Mouse (Mus musculus) hindbrain, embryonic 12.5 days (tissue): Measurements from ENCODE around the gene Cd68. TPM values are rescaled to one million over a fixed set of nuclear protein-coding genes. Genes with fewer than 3 reads are reported as not detected.
A peak's percentile ranks its signal among the peaks of the same experiment; 100 is the strongest.

ENCODE experiments used
- ATAC-seq: fragments of 200-750 bp; cut with Nextera tagmentation; 2 replicates; pipeline ENCODE4 v1.8.0; 2017; ENCODE audit warnings: moderate TSS enrichment; ENCODE audit not compliant: low FRiP score
- H3K27ac ChIP-seq: fragments of 300-500 bp; sonication (generic); 2 replicates; pipeline ENCODE4 v1.5.1; 2016; ENCODE audit warnings: mild to moderate bottlenecking
- H3K27me3 ChIP-seq: fragments of 300-500 bp; sonication (generic); 2 replicates; pipeline ENCODE4 v1.6.1; 2016; ENCODE audit warnings: mild to moderate bottlenecking
- H3K36me3 ChIP-seq: fragments of 300-500 bp; sonication (generic); 2 replicates; pipeline ENCODE4 v1.6.1; 2016; ENCODE audit warnings: mild to moderate bottlenecking
- H3K4me1 ChIP-seq: fragments of 300-500 bp; sonication (generic); 2 replicates; pipeline ENCODE4 v1.6.1; 2016
- H3K4me2 ChIP-seq: fragments of 300-500 bp; sonication (generic); replicated peaks from 2 replicates; pipeline ENCODE4 v1.6.1; 2016; ENCODE audit warnings: mild to moderate bottlenecking
- H3K4me3 ChIP-seq: fragments of 300-500 bp; sonication (generic); 2 replicates; pipeline ENCODE4 v1.5.1; 2016; ENCODE audit warnings: mild to moderate bottlenecking
- H3K9ac ChIP-seq: fragments of 300-500 bp; sonication (generic); 2 replicates; pipeline ENCODE4 v1.6.1; 2016; ENCODE audit warnings: mild to moderate bottlenecking, moderate library complexity
- H3K9me3 ChIP-seq: fragments of 300-500 bp; sonication (generic); replicated peaks from 2 replicates; pipeline ENCODE4 v1.6.1; 2016; ENCODE audit warnings: mild to moderate bottlenecking
- WGBS: fragments of 180-500 bp; shearing (Covaris S2); methylation state at CpG from one replicate; pipeline ENCODE4 v1.1.7; 2016; 5-methylcytosine and 5-hydroxymethylcytosine counted together
- polyA plus RNA-seq: library from polyadenylated mRNA; unstranded; fragments of >200 nt; fragmentation: Nextera tagmentation; extraction: Ambion mirVana; gene quantifications from 2 replicates; pipeline ENCODE4 v1.2.1, GENCODE M21; 2016

Gene Cd68
- polyA plus RNA-seq, 1 experiment from 2014 or later = 8.2 TPM

DNA sequence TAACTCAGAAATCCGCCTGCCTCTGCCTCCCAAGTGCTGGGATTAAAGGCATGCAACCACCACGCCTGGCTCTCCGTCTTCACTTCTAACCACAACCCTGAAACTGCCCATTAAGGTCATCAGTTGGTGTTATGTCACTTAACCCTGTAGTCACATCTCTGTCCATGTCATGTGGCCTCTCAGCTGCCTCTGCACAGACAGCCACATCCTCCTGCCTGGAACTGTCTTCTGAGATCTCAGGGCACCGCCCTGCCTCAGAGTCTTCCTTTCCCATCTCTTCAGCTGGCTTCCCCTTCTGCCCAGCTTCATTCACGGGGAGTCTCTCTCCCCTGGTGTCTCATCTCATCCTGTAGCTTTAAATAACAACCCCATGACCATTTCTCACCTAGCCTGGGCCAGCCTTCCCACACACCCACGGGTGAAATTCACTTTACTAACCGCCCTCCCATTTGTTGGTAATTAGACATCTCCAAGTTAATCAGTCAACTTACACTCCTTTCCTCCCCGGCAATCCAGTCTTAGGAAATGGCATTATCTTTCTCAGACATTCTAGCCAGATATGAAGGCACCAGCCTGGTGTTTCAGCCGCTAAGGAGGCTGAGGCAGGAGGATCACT is 26.4 kb upstream of the Cd68 start:
- Histone ChIP-seq H3K27ac (no peak overlapping the region), H3K36me3 (no peaks in the 10 kb centered on the region), H3K9me3 (no peaks in the 10 kb centered on the region), H3K4me3 (no peak overlapping the region), H3K4me2 (no peak overlapping the region), H3K27me3 (peaks cover 7% of the 10 kb centered on the region; the same call in 1 of the 2 replicates), H3K9ac (no peak overlapping the region), H3K4me1 (peaks cover 13% of the 10 kb centered on the region)
- no peak for ATAC-seq
- WGBS = 81% methylated on average over 9 of the region's 9 CpGs

DNA sequence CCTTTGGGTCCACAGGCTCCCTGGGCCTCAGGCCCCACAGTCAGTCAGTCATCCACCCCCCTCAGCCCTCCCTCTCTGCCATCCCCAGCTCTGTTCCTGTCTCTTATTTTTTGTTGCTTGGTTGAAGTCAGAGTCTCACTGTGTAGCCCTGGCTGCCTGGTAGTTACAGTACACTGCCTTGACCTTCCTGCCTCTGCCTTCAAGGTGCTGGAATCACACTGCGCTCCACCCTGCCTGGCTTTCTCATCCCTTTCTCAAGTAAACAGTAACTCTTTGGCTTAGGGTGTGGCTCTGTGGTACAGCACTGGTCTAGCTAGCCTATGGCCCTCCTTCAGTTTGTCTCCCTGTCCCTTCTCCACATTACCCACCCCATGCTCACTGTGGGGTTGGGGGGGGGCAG is 23.9 kb upstream of the Cd68 start:
- Histone ChIP-seq H3K9ac (no peak overlapping the region; the same call in 1 of the 2 replicates), H3K9me3 (no peaks in the 10 kb centered on the region), H3K27me3 (peaks cover 7% of the 10 kb centered on the region; the same call in 1 of the 2 replicates), H3K4me2 (no peak overlapping the region), H3K4me3 (no peak overlapping the region), H3K4me1 (peaks cover 7% of the 10 kb centered on the region), H3K27ac (no peak overlapping the region), H3K36me3 (no peaks in the 10 kb centered on the region)
- WGBS = 92% methylated on average over 1 of the region's 1 CpGs
- no peak for ATAC-seq

DNA sequence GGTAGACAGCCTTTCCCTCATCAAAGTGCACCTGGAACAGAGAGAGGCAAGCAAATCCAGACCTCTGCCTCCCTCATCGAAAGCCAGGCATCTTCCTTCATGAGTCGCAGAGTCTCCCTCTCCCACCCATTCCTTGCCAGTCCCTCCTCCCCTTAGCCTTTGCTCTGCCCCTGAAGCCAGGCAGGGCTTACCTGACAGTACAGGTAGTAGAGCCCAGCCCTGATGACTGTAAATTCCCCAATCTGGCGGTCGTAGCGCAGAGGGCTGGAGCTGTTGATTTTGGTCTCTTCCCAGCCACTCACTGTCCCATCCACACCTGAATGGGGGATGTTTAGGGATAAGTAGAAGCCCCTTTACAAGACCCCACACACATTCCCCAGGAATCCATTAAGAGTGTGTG is 21.1 kb upstream of the Cd68 start:
- no peak for ATAC-seq
- Histone ChIP-seq H3K9me3 (no peaks in the 10 kb centered on the region), H3K36me3 (no peaks in the 10 kb centered on the region), H3K4me2 (no peak overlapping the region), H3K27me3 (peaks cover 4% of the 10 kb centered on the region), H3K4me1 (peaks cover 9% of the 10 kb centered on the region; the same call in 1 of the 2 replicates), H3K4me3 (no peak overlapping the region), H3K9ac (no peak overlapping the region), H3K27ac (no peak overlapping the region)
- WGBS = 63% methylated on average over 5 of the region's 5 CpGs

DNA sequence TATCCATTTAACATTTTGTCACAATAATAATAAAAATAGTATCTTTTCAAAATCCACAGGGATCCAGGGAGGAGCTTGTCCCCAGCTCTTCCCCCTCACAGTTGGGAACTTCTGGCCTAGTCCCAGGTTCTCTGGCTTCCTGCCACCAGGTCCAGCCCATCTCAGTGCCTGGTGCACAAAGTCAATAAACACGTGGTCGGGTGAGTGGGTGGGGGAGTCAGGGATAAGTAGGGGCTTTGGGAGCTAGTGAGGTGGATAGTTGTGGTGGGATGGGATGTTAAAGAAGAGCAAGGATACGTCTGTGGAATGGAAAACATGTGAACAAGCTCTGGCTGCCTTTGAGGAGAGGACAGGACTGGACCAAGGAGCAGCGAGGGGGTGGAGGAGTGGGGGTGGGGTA is 20.4 kb upstream of the Cd68 start:
- H3K36me3 ChIP-seq = no peaks in the 10 kb centered on the region
- ATAC-seq = no peak
- no peak overlapping the region for H3K4me3 ChIP-seq
- 18% methylated on average over 4 of the region's 4 CpGs for WGBS
- peaks cover 4% of the 10 kb centered on the region for H3K27me3 ChIP-seq
- H3K27ac ChIP-seq = no peak overlapping the region
- H3K9me3 ChIP-seq = no peaks in the 10 kb centered on the region
- no peak overlapping the region for H3K9ac ChIP-seq
- no peak overlapping the region for H3K4me2 ChIP-seq
- peaks cover 9% of the 10 kb centered on the region; the same call in 1 of the 2 replicates for H3K4me1 ChIP-seq

DNA sequence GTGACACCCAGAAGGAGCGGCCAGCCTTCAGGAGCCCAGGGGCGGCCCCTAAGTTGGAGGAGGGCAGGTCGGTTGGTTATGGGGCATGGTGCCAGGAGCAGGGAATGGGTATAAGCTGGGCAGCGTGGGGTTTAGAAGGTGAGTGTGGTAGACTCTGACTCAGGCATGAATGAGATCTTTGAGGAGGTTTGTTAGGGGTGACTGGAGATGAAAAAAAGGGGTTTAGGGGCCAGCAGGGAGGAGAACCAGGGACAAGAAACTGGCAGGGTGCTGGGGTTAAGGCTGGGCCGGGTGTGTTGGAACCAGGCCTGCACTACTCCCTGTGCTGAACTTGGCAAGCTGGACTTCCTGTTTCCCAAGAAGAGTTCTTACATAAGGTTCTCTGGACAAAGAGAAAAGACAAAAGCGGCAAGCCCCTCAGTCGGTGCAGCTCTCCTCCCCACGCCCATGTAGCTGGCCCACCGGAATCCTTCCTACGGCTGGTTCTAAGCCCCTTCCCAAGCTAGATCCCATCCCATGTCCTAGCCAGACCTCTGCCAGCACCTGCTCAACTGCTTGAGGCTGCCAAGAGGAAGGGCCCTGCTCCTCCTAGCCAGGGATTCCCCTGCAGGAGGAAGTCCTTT is 19.7 kb upstream of the Cd68 start, which contains the start of gene Tnfsf13:
Gene Tnfsf13 (minus strand): TSS at position 259 of the 623 bp plus-strand sequence.
- peaks cover 16% of the 10 kb centered on the region for H3K4me1 ChIP-seq
- H3K36me3 ChIP-seq = no peaks in the 10 kb centered on the region
- peak within 1 kb of the TSS; percentile 0 for H3K27ac ChIP-seq
- H3K27me3 ChIP-seq = peaks cover 4% of the 10 kb centered on the region
- no peak for ATAC-seq
- no peaks in the 10 kb centered on the region for H3K9me3 ChIP-seq
- no peak within 1 kb of the TSS for H3K4me3 ChIP-seq
- H3K4me2 ChIP-seq = no peak within 1 kb of the TSS
- WGBS = 64% methylated on average over 10 of the region's 10 CpGs
- no peak within 1 kb of the TSS for H3K9ac ChIP-seq

DNA sequence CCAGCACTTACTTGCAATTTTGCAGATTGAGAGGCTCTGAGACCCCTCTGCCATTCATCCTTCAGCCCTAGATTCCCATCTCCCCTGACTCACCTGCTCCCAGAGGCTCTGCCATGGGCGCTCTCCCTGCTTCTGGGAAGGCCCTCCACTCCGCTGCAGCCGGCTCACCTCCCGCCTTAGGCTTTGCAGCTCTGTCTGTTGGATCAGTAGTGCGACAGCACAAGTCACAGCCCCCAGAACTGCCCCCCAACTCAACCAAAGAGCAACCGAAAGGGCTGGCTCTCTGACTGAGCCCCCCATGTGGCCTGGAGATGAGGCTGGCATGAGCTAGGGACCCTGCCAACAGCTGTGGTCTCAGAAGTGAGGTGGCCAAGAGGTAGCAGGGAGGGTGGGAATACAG is 19.0 kb upstream of the Cd68 start:
- Histone ChIP-seq H3K9me3 (no peaks in the 10 kb centered on the region), H3K4me1 (peaks cover 23% of the 10 kb centered on the region), H3K4me2 (no peak overlapping the region), H3K9ac (no peak overlapping the region), H3K4me3 (no peak overlapping the region), H3K36me3 (0 out of 2 replicates have a peak, but pooled peaks cover 4% of the 10 kb centered on the region), H3K27me3 (peaks cover 4% of the 10 kb centered on the region), H3K27ac (no peak overlapping the region)
- WGBS = 80% methylated on average over 6 of the region's 6 CpGs
- no peak for ATAC-seq

DNA sequence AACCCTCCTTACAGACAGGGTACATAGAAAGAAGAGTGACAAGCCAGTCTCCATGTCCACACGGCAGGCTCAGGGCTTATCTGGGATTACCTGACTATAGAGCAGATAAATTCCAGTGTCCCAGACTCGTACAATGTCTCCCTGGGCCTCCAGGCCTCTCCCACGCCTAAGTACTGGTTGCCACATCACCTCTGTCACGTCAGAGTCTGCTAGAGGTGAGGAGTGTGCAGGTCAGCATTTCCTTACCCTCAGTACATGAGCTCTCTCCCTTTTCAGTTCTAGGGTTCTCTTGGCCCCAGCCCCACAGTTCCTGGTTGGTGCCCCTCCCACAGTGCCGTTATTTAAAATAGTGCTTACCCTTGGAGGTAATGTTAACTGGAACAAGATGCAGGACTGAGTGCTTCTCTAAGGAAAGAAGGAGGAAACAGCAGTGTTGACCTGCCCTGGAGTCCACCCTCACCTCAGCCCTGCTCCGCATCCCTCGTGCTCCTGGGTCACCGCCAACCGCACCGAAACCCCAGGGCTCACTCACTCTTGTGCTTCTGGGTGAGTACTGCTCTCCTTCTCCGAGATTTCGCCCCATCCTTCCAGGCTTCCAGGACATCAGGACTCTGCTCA is 18.3 kb upstream of the Cd68 start:
- no peak overlapping the region for H3K4me3 ChIP-seq
- H3K27me3 ChIP-seq = peaks cover 4% of the 10 kb centered on the region
- no peaks in the 10 kb centered on the region for H3K9me3 ChIP-seq
- ATAC-seq = no peak
- H3K4me1 ChIP-seq = peaks cover 27% of the 10 kb centered on the region
- no peak overlapping the region for H3K27ac ChIP-seq
- no peak overlapping the region for H3K9ac ChIP-seq
- 83% methylated on average over 12 of the region's 12 CpGs for WGBS
- H3K4me2 ChIP-seq = no peak overlapping the region
- H3K36me3 ChIP-seq = peaks cover 8% of the 10 kb centered on the region; the same call in 1 of the 2 replicates

DNA sequence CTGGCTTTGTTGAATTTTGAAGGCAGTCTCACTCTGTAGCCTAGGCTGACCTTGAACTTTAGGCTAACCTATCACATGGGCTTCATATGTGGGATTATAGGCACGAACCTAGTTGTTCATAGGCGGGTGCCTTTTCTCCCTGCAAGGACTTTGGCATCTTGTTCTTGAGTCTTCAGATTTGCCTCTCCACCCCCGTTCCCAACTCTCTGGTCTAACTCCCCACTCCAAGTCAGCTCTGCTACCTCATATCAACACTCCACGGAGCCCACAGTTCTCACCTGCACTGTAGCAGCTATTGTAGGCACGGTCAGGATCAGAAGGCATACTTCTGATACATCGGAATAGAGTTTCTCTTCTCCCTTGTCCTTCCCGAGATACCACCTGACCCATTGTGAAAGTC is 17.6 kb upstream of the Cd68 start:
- no peak overlapping the region for H3K4me3 ChIP-seq
- WGBS = 79% methylated on average over 7 of the region's 7 CpGs
- H3K27me3 ChIP-seq = peaks cover 4% of the 10 kb centered on the region
- no peak for ATAC-seq
- peaks cover 27% of the 10 kb centered on the region for H3K4me1 ChIP-seq
- H3K4me2 ChIP-seq = no peak overlapping the region
- H3K27ac ChIP-seq = no peak overlapping the region
- H3K36me3 ChIP-seq = peaks cover 13% of the 10 kb centered on the region
- H3K9me3 ChIP-seq = no peaks in the 10 kb centered on the region
- no peak overlapping the region for H3K9ac ChIP-seq

DNA sequence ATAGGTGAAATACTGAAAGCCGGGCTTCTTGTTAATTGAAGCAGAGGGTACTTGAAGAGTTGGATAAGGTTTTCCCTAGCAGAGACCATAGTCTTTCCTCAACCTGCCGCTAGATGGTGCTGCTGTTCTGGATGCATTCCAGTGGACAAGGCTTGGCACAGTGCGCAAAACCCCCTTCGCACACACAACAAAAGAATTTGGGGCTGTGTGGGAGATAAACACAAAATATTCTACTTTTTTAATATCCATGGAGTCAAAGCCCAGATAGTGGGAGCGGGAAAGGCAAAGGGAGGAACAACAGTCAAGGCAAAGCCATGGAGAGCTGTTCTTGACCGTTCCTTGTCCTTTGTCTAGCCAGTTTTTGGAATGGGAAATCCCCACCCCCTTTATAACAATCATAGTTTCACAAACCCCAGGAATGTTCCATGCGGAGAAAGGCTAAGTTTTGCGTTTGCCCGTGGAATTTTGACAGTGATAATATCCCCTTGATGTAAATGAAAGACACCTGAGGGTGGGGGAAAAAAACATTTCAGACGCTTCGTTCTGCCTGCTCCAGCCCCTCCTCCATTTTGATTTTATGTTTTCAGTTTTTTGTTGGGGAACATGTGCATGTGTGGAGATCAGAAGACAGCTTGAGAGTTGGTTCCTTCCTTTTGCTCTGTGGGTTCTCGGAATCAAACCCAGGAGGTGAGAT is 17.0 kb upstream of the Cd68 start:
- ATAC-seq = peak; percentile 51
- Histone ChIP-seq H3K4me2 (peak overlapping the region; percentile 90), H3K4me1 (peaks cover 27% of the 10 kb centered on the region), H3K9me3 (no peaks in the 10 kb centered on the region), H3K4me3 (peak overlapping the region; percentile 55; the same call in 1 of the 2 replicates), H3K27me3 (peaks cover 4% of the 10 kb centered on the region), H3K9ac (peak overlapping the region; percentile 25; the same call in 1 of the 2 replicates), H3K27ac (0 out of 2 replicates have a peak overlapping the region, but pooled peaks have one; percentile 94), H3K36me3 (peaks cover 19% of the 10 kb centered on the region)
- WGBS = 26% methylated on average over 12 of the region's 12 CpGs

DNA sequence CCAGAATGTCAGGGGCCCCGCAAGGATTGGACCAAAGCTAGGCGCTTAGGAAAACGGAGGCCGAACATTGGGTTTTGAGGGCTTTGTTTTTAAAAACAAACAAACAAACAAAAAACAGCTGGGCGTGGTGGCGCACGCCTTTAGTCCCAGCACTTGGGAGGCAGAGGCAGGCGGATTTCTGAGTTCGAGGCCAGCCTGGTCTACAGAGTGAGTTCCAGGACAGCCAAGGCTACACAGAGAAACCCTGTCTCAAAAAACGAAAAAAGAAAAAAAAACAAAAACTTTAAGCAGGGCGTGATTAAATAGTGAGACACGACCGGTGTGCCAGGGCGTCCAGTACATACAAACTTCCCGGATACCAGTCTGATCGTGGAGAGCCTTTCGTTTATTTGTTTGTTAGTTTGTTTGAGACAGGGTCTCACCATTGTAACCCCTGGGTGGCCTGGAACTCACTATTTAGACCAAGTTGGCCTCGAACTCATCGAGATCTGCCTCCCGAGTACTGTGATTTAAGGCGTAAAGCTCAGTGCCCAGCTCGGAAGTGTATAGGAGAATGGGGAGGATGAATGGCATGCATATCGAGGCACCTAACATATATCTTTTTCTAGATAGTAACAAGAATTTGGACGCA is 16.4 kb upstream of the Cd68 start:
- H3K27me3 ChIP-seq = peaks cover 4% of the 10 kb centered on the region
- peak overlapping the region; percentile 94 for H3K27ac ChIP-seq
- ATAC-seq = peak; percentile 23; the same call in 1 of the 2 replicates
- H3K36me3 ChIP-seq = peaks cover 26% of the 10 kb centered on the region
- no peaks in the 10 kb centered on the region for H3K9me3 ChIP-seq
- peaks cover 27% of the 10 kb centered on the region for H3K4me1 ChIP-seq
- peak overlapping the region; percentile 90 for H3K4me2 ChIP-seq
- WGBS = 28% methylated on average over 24 of the region's 24 CpGs
- peak overlapping the region; percentile 88 for H3K9ac ChIP-seq
- peak overlapping the region; percentile 55 for H3K4me3 ChIP-seq

DNA sequence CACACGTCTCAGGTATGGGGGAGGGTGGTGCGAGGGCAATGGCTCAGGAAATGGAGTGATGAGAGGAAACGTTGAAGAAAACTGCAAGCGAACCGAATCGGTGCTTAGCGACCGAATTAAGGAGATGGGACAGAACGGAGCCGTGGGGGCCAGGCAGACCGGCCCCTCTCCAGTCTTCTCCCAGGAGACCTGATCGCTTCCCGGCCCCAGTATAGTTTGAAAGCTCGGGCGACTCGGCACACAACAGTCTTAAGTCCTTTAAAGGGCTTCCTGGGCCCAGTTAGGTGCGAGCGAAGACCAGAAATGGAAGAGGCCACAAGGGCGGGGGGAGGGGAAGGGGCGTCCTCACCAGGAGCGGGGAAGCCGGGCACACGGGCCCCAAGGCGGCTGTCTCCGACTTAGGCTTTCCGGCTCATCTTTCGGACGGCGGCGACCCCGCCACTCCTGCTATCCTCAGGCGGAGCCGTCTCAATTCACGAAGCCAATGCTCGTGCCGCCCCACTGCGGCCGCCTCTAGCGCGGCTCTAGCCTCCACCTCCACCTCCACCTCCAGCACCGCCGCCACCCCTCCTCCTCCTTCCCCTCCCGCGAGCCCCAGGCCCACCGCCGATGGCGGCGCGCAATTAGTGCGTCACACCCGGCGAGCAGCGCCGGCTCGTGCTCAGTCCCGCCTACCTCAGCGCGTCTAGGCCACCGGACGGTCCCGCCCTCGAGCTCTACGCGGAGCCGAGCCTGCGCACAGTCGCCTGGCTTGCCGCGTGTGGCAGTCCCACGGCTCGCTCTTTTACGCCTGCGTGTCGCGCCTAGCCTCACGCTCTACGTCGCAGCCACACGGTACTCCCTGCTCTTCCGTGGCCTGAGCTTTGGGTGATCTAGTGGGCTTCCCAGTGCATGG is 15.6 kb upstream of the Cd68 start, which contains the start of gene Senp3:
Gene Senp3 (minus strand): TSS at position 771 of the 895 bp plus-strand sequence.
- H3K9me3 ChIP-seq = no peaks in the 10 kb centered on the region
- H3K36me3 ChIP-seq = peaks cover 32% of the 10 kb centered on the region
- H3K27ac ChIP-seq = peak within 1 kb of the TSS; percentile 94
- peaks cover 24% of the 10 kb centered on the region for H3K4me1 ChIP-seq
- peaks cover 4% of the 10 kb centered on the region for H3K27me3 ChIP-seq
- peak within 1 kb of the TSS; percentile 88 for H3K9ac ChIP-seq
- ATAC-seq = peak; percentile 95
- peak within 1 kb of the TSS; percentile 90 for H3K4me2 ChIP-seq
- H3K4me3 ChIP-seq = peak within 1 kb of the TSS; percentile 55
- under 1% methylated on average over 71 of the region's 80 CpGs for WGBS
